In genomic region chr12:105498423-105498822, GRCm38 (mm10) we compare ENCODE assay signal across 16 mouse cellular contexts. TPM values are rescaled to one million over a fixed set of nuclear protein-coding genes. Genes with fewer than 3 reads are reported as not detected.
DNase-seq lines count a peak whose midpoint lies in the region; ATAC-seq and TF ChIP-seq lines count a peak whose summit lies in the region.
"Had no signal": no experiment of that assay in that cellular context is flagged by ENCODE, and none has a peak within 500 bp of the region (broad histone marks: within the 10 kb centered on the region; RNA-seq: fewer than 3 reads in every experiment).

No protein-coding gene starts in this region.

- H3K27me3 ChIP-seq in hindbrain, postnatal 0 days (ENCODE audit: insufficient read depth, low read length), result no peaks in the 10 kb centered on the region
- no peaks in the 10 kb centered on the region for H3K27me3 ChIP-seq in hindbrain, embryonic 14.5 days (ENCODE audit: control insufficient read depth, insufficient read depth, low read length)
- H3K27me3 ChIP-seq in embryonic facial prominence, embryonic 14.5 days (replicated peaks; ENCODE audit: control insufficient read depth, insufficient read depth, low read length), result no peaks in the 10 kb centered on the region
- H3K27me3 ChIP-seq: embryonic facial prominence, embryonic 13.5 days; midbrain, embryonic 13.5 days; stomach, embryonic 15.5 days had no signal

- peak; percentile 36 for DNase-seq in hindbrain, postnatal 0 days (ENCODE audit: low spot score)
- DNase-seq in hindbrain, embryonic 14.5 days (ENCODE audit: low spot score), result no peak
- peak; percentile 40 for DNase-seq in lung, postnatal 10 days
- no peak for DNase-seq in lung, postnatal 25 days (ENCODE audit: low spot score)
- peak; percentile 10 for DNase-seq in Muller cell, postnatal 12 days (ENCODE audit: inconsistent ontology term)
- DNase-seq in embryonic facial prominence, embryonic 14.5 days (ENCODE audit: low spot score), result no peak
- no peak for DNase-seq in adrenal gland, adult (ENCODE audit: inconsistent age in 2 of 2, low spot score in 1 of 2)

- 72% methylated on average over 7 of the region's 7 CpGs for WGBS in hindbrain, postnatal 0 days
- WGBS in hindbrain, embryonic 14.5 days, result 85% methylated on average over 7 of the region's 7 CpGs
- WGBS in embryonic facial prominence, embryonic 14.5 days, result 74% methylated on average over 7 of the region's 7 CpGs

- no peak overlapping the region for H3K27ac ChIP-seq in hindbrain, postnatal 0 days
- no peak overlapping the region for H3K27ac ChIP-seq in hindbrain, embryonic 14.5 days
- no peak overlapping the region for H3K27ac ChIP-seq in embryonic facial prominence, embryonic 14.5 days (replicated peaks; ENCODE audit: low read depth, low read length)
- H3K27ac ChIP-seq: embryonic facial prominence, embryonic 13.5 days; kidney, embryonic 15.5 days; macrophage; midbrain, embryonic 13.5 days; stomach, embryonic 15.5 days had no signal

- H3K9ac ChIP-seq in hindbrain, postnatal 0 days (replicated peaks; ENCODE audit: low read length), result no peak overlapping the region
- H3K9ac ChIP-seq in hindbrain, embryonic 14.5 days, result no peak overlapping the region
- H3K9ac ChIP-seq in embryonic facial prominence, embryonic 14.5 days (ENCODE audit: low read depth, low read length), result no peak overlapping the region
- H3K9ac ChIP-seq: embryonic facial prominence, embryonic 13.5 days; kidney, embryonic 15.5 days; midbrain, embryonic 13.5 days; stomach, embryonic 15.5 days had no signal

- H3K4me3 ChIP-seq in hindbrain, postnatal 0 days (ENCODE audit: low read length), result no peak overlapping the region
- no peak overlapping the region for H3K4me3 ChIP-seq in hindbrain, embryonic 14.5 days (replicated peaks; ENCODE audit: low read length)
- no peak overlapping the region for H3K4me3 ChIP-seq in embryonic facial prominence, embryonic 14.5 days (ENCODE audit: low read depth, low read length)
- H3K4me3 ChIP-seq: embryonic facial prominence, embryonic 13.5 days; kidney, embryonic 15.5 days; midbrain, embryonic 13.5 days; stomach, embryonic 15.5 days had no signal

- H3K9me3 ChIP-seq in hindbrain, postnatal 0 days (ENCODE audit: low read length), result no peaks in the 10 kb centered on the region
- no peaks in the 10 kb centered on the region for H3K9me3 ChIP-seq in hindbrain, embryonic 14.5 days (ENCODE audit: control insufficient read depth, low read length)
- H3K9me3 ChIP-seq in embryonic facial prominence, embryonic 14.5 days (ENCODE audit: control insufficient read depth, low read length), result no peaks in the 10 kb centered on the region
- H3K9me3 ChIP-seq: embryonic facial prominence, embryonic 13.5 days; kidney, embryonic 15.5 days; midbrain, embryonic 13.5 days; stomach, embryonic 15.5 days had no signal

- no peaks in the 10 kb centered on the region for H3K36me3 ChIP-seq in hindbrain, postnatal 0 days (ENCODE audit: insufficient read depth, low read length)
- no peaks in the 10 kb centered on the region for H3K36me3 ChIP-seq in hindbrain, embryonic 14.5 days (replicated peaks; ENCODE audit: control insufficient read depth, insufficient read depth)
- H3K36me3 ChIP-seq in embryonic facial prominence, embryonic 14.5 days (ENCODE audit: control insufficient read depth, insufficient read depth, low read length), result no peaks in the 10 kb centered on the region
- H3K36me3 ChIP-seq: embryonic facial prominence, embryonic 13.5 days; G1E; kidney, embryonic 15.5 days; midbrain, embryonic 13.5 days; stomach, embryonic 15.5 days had no signal

- peaks cover 6% of the 10 kb centered on the region; the same call in 1 of the 2 replicates for H3K4me1 ChIP-seq in hindbrain, postnatal 0 days (ENCODE audit: insufficient read depth, low read length)
- no peaks in the 10 kb centered on the region; the same call in 1 of the 2 replicates for H3K4me1 ChIP-seq in hindbrain, embryonic 14.5 days (replicated peaks; ENCODE audit: control insufficient read depth, insufficient read depth, low read length)
- H3K4me1 ChIP-seq in embryonic facial prominence, embryonic 14.5 days (ENCODE audit: control insufficient read depth, insufficient read depth, low read length), result no peaks in the 10 kb centered on the region
- H3K4me1 ChIP-seq: stomach, embryonic 15.5 days had no signal

- 0 out of 2 replicates have a peak, but pooled peaks have one; percentile 5 for ATAC-seq in hindbrain, postnatal 0 days
- no peak for ATAC-seq in hindbrain, embryonic 14.5 days (ENCODE audit: low FRiP score)
- peak; percentile 56 for ATAC-seq in embryonic facial prominence, embryonic 14.5 days (ENCODE audit: low read depth)
- ATAC-seq: CD4-positive, CD25-positive, alpha-beta regulatory T cell, adult 4 months had no signal

- no peak overlapping the region for H3K4me2 ChIP-seq in hindbrain, postnatal 0 days (ENCODE audit: low read depth, low read length)
- no peak overlapping the region for H3K4me2 ChIP-seq in hindbrain, embryonic 14.5 days (replicated peaks)
- no peak overlapping the region for H3K4me2 ChIP-seq in embryonic facial prominence, embryonic 14.5 days (ENCODE audit: low read depth, low read length)
- H3K4me2 ChIP-seq: embryonic facial prominence, embryonic 13.5 days; heart, embryonic 11.5 days; kidney, embryonic 15.5 days; liver, embryonic 11.5 days; midbrain, embryonic 13.5 days; stomach, embryonic 15.5 days had no signal

- no peak for TF ChIP-seq CTCF in hindbrain, postnatal 0 days (IDR thresholded peaks at IDR 0.05; ENCODE audit: low read depth)

RNA-seq across cellular contexts. Expression of gene D430019H16Rik, which starts 44.8 kb away (rescaled TPM):
- total RNA-seq in hindbrain, postnatal 0 days (2014; rRNA removed), result 140 TPM in 2 replicates
- 8.6 and 8.9 TPM in 2 replicates for polyA plus RNA-seq in hindbrain, postnatal 0 days (2015; fragmentation: Nextera tagmentation; extraction: Ambion mirVana)
- polyA plus RNA-seq in hindbrain, embryonic 14.5 days (2014; fragmentation: Nextera tagmentation; extraction: Ambion mirVana), result 18.8 and 22.2 TPM in 2 replicates
- polyA plus RNA-seq in embryonic facial prominence, embryonic 14.5 days (2014; fragmentation: Nextera tagmentation; extraction: Ambion mirVana), result 3.4 and 3.8 TPM in 2 replicates
- polyA plus RNA-seq: G1E, macrophage had no signal

Comparison
In these comparisons a context has a peak if more than half of its experiments do, and no peak if none do; other contexts are left out.
1. DNase-seq: peak in hindbrain, postnatal 0 days (single experiment), lung, postnatal 10 days (single experiment) and Muller cell, postnatal 12 days (single experiment); none in hindbrain, embryonic 14.5 days (single experiment), lung, postnatal 25 days (single experiment), embryonic facial prominence, embryonic 14.5 days (single experiment) and adrenal gland, adult (0 of 2).